Mouse (Mus musculus) kidney, adult 2 months (tissue): ENCODE results near the gene Spindoc. TPM values are rescaled to one million over a fixed set of nuclear protein-coding genes. Genes with fewer than 3 reads are reported as not detected.
"Not testable (repeated sequence)": the region's sequence is repeated elsewhere in the genome, so short reads cannot be mapped to it uniquely, and the experiment has no call there.

Source experiments
- DNase-seq: peaks from one replicate; pipeline ENCODE4 v3.0.0; 2021
- H3K27ac ChIP-seq: fragments of 200-500 bp; 2 replicates; pipeline ENCODE4 v1.5.1; 2012; ENCODE audit warnings: low read depth, low read length, control low read depth, inconsistent platforms; ENCODE audit not compliant: insufficient read depth
- H3K27me3 ChIP-seq: fragments of 200-500 bp; replicated peaks from 2 replicates; pipeline ENCODE4 v1.6.1; 2012; ENCODE audit warnings: mild to moderate bottlenecking, moderate library complexity, low read length, inconsistent platforms; ENCODE audit not compliant: control insufficient read depth, insufficient read depth
- H3K36me3 ChIP-seq: fragments of 200-500 bp; 2 replicates; pipeline ENCODE4 v1.6.1; 2012; ENCODE audit warnings: mild to moderate bottlenecking, moderate library complexity, low read length, inconsistent platforms; ENCODE audit not compliant: control insufficient read depth, insufficient read depth
- H3K4me1 ChIP-seq: fragments of 200-500 bp; 2 replicates; pipeline ENCODE4 v1.6.1; 2011; ENCODE audit warnings: low read length; ENCODE audit not compliant: control insufficient read depth, insufficient read depth
- H3K4me3 ChIP-seq: fragments of 200-500 bp; 2 replicates; pipeline ENCODE4 v1.5.1; 2011; ENCODE audit warnings: mild to moderate bottlenecking, low read depth, low read length, control low read depth; ENCODE audit not compliant: insufficient read depth
- CTCF ChIP-seq: fragments of 200-500 bp; conservative IDR thresholded peaks from 2 replicates; pipeline ENCODE4 v1.5.1; 2011; ENCODE audit warnings: low read depth, mild to moderate bottlenecking, control low read depth, low read length, moderate library complexity, mixed read lengths; ENCODE audit not compliant: insufficient read depth, insufficient read length
- POLR2A ChIP-seq: fragments of 200-500 bp; IDR thresholded peaks from one replicate; pipeline ENCODE4 v1.6.1; 2011; ENCODE audit warnings: low read depth, low read length, control low read depth
- WGBS: fragments of 180-500 bp; shearing (Covaris S2); methylation state at CpG from one replicate; pipeline ENCODE4 v1.1.7; 2018; 5-methylcytosine and 5-hydroxymethylcytosine counted together
- polyA plus RNA-seq: library from polyadenylated mRNA; depleted of rRNA; stranded (reverse); fragments of >200 nt; gene quantifications from 2 replicates; pipeline ENCODE4 v1.2.3, GENCODE M21; 2012

Gene Spindoc
- polyA plus RNA-seq, 1 experiment = 15.0 TPM

DNA sequence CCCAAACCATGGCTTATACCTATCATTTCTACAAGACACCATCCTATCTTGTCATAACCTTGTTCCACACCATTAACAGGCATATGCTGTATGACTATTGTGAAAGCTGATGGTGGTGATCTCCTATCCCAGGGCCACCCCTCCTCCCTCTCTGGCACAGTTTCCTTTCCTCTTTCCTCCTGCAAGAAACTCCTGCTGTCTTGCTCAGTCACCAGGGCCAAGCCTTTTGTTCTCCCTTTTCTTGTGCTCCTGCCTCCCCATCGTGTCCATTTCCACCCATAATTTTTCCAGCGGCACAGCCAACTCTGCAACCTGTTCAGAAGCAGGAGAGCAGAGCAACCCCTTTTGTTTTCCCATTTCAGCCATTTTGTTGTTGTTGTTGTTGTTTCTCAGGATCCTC, 3.2 kb upstream of the Spindoc start:
- H3K36me3 ChIP-seq = no peaks in the 10 kb centered on the region
- TF ChIP-seq POLR2A (no peak), CTCF (no peak)
- no peaks in the 10 kb centered on the region for H3K27me3 ChIP-seq
- H3K27ac ChIP-seq = no peak overlapping the region
- peaks cover 8% of the 10 kb centered on the region; the same call in 1 of the 2 replicates for H3K4me1 ChIP-seq
- 68% methylated on average over 2 of the region's 2 CpGs for WGBS
- DNase-seq = no peak
- H3K4me3 ChIP-seq = no peak overlapping the region

DNA sequence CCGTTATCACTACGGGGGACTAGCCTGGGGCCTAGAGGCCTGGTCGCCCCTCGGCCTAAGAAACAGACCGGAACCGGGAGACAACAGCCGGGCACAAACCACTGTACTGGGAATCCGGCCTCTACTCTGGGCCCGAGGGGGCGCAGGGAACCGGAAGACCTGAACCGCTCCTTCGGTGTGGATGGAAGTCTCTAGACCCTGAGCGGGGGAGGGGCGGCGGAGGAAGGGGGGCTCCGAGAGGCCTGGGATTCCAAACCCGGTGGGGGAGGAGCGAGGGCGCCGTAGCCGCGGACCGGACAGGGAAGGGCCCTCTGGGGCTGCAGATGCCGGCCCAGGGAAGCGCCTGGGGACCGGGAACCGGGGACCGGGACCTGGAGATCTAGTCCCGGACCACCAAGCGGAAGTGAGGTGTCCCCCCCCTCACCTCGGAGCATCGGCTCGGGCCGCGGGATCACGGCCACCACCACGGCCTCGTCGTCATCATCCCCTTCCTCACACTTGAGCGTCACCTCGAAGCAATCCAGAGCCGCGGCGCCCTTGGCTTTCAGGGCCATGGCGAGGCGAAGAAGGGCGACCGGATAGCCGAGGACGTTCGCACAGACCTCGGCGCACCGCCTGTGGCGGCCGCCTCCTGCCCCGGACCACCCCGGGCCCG, 419 bp downstream of the Spindoc start:
- WGBS = under 1% methylated on average over 54 of the region's 60 CpGs
- Histone ChIP-seq H3K36me3 (no peaks in the 10 kb centered on the region), H3K27ac (peak overlapping the region; percentile 61), H3K4me1 (peaks cover 8% of the 10 kb centered on the region; the same call in 1 of the 2 replicates), H3K4me3 (peak overlapping the region; percentile 87), H3K27me3 (no peaks in the 10 kb centered on the region)
- TF ChIP-seq POLR2A (no peak), CTCF (no peak)
- DNase-seq = peak; percentile 65

DNA sequence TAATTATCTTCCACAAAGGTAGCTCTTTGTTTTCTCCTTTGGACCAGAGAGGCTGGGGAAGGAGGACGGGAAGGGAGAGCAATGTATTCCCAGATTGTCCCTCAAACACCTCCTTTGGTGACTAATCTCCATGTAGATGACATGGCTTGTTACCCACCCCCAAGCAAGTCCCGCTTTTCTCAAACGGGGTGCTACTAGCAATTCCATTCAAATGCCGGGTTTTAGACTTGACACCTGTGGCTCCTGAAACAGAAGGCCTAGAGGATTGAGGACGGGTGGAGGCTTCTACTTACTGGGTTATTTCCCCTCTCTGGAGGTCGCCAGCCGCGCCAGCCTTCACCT, 917 bp downstream of the Spindoc start:
- peak overlapping the region; percentile 87 for H3K4me3 ChIP-seq
- no peaks in the 10 kb centered on the region for H3K27me3 ChIP-seq
- H3K27ac ChIP-seq = no peak overlapping the region
- TF ChIP-seq POLR2A (no peak), CTCF (no peak)
- no peaks in the 10 kb centered on the region for H3K36me3 ChIP-seq
- WGBS = 7% methylated on average over 8 of the region's 8 CpGs
- H3K4me1 ChIP-seq = peaks cover 8% of the 10 kb centered on the region; the same call in 1 of the 2 replicates
- no peak for DNase-seq

DNA sequence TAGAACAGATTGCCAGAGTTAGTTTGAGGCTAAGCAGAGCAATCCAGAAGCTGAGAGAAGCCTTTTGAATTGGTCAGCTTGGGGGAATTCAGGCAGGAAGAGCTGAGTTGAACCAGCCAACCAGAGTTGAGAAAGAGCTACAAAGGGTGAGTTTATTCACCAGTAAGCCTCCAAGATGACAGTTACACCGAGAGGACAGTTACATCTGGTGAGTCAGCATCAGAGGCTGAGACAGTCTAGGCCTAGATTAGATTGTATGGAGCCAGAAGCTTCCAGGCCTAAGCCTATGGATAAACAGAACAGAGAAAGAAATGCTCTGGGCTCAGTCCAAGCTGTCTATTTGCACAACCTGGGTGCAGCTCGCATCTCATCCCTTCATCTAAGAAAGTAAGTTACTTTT, 5.2 kb downstream of the Spindoc start:
- WGBS = 79% methylated on average over 2 of the region's 2 CpGs
- Histone ChIP-seq H3K36me3 (no peaks in the 10 kb centered on the region; the same call in 1 of the 2 replicates), H3K27ac (no peak overlapping the region), H3K4me3 (no peak overlapping the region), H3K27me3 (no peaks in the 10 kb centered on the region), H3K4me1 (peaks cover 5% of the 10 kb centered on the region; the same call in 1 of the 2 replicates)
- TF ChIP-seq POLR2A = no peak
- no peak for TF ChIP-seq CTCF
- DNase-seq = no peak

DNA sequence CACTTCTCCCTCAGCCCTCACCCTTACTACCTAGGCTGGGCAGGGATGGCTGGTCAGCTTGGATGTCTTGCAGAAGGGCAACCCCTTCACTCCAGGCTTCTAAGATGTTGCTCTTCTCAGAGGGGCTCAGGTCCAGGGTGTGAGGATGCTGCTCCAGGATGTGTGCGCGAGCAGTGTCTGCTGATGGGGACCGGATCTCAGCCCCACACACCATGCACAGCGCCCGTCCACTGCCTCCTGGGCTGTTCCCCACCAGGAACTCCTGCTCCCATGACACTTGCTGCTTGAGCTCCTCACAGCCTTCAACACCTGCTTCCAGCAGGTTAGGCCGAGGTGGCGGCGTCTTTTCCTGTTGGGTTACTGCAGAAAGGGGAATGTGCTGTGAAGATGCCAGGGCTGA, 8.3 kb downstream of the Spindoc start:
- H3K36me3 ChIP-seq = no peaks in the 10 kb centered on the region; the same call in none of the 2 replicates
- H3K27me3 ChIP-seq = no peaks in the 10 kb centered on the region
- no peak overlapping the region for H3K27ac ChIP-seq
- 95% methylated on average over 8 of the region's 8 CpGs for WGBS
- TF ChIP-seq POLR2A = no peak
- no peak for TF ChIP-seq CTCF
- no peaks in the 10 kb centered on the region; the same call in 1 of the 2 replicates for H3K4me1 ChIP-seq
- no peak for DNase-seq
- H3K4me3 ChIP-seq = no peak overlapping the region

DNA sequence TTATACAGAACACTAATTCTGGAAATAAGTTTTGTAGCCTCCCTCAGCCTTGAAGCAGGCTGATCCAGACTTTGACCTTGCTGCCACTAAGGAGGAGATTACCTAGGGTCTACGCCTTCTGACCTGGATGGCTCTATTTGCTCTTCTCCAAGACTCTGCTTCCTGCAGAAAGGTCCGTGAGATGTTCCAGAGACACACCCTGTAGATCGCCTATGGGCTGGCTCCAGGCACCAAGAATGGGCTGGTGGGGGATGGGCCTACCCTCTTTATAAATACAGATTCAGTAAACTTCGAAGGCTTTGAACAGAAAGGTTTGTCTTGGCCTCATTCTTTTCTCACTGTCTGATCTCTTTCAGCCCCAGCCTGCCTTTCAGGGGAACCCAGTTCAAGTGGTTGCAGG, 13.3 kb downstream of the Spindoc start:
- H3K27me3 ChIP-seq, DNase-seq, H3K27ac ChIP-seq, H3K4me1 ChIP-seq, H3K36me3 ChIP-seq, H3K4me3 ChIP-seq: not testable (repeated sequence)
- 67% methylated on average over 4 of the region's 4 CpGs for WGBS

DNA sequence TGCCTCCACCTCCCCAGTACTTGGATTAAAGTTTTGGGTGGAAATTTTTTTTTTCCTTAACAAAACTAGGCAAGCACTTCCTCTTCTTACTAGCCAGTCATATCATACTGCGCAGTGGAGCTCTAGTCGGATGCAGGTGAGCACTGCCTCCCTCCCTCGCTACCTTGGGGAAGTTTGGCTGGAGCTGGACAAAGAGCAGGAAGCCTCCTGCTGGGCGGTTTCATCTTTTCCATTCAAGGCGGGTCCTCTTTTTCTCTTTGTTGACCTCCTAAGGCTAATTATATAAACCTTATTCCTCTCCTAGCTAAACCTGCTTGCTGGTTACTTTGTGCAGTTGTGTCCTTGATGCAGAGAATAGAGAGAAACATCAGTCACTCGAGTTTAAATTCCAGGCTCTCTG, 29.2 kb downstream of the Spindoc start:
- TF ChIP-seq POLR2A = no peak
- Histone ChIP-seq H3K4me1 (no peaks in the 10 kb centered on the region), H3K4me3 (no peak overlapping the region), H3K27me3 (no peaks in the 10 kb centered on the region), H3K27ac (no peak overlapping the region), H3K36me3 (no peaks in the 10 kb centered on the region)
- WGBS = 65% methylated on average over 6 of the region's 6 CpGs
- no peak for DNase-seq
